Mouse (Mus musculus): ENCODE data around the gene Samd8. TPM values are rescaled to one million over a fixed set of nuclear protein-coding genes. Genes with fewer than 3 reads are reported as not detected.

The Samd8 gene
- total and polyA plus RNA-seq, 3 experiments = 5.4 to 9.5 (median 7.0) TPM

DNA sequence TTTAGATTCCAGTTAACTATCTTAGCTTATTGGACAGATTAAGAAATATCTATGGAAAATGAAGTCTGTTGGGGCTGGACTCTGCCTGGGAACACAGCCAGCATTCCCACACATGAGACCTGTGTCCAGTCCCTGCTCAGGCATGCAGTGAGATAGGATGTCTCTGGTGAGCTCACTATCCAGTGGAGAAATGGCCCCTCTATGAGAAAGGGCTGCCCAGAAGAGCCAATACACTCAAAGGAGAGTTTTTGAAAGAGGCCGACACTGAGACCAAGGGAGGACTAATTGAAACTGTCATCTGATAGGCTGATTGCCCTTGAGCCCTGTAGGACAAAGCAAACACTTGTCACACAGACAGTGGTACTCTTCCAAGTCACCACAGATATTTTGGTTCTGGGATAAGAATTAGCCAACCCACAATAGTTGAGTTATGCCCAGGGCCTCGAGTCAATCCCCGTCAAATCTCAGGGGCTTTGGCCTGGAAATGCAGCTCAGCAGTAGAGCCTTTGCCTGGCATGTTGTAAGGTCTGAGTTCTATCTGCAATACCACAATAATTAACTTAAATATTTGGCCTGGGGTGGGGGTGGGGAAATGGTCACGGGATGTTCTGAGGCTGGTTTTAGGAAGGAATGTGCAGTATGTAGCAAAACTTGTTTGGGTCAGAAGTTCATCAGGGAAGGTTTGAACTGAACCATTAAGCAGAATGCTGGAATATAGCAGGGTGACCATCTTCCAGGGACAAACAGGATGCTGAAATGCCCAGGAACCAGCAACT is 29.7 kb upstream of the Samd8 start:
- no peak for DNase-seq (ENCODE audit: extremely low read depth)
- in situ Hi-C loops (cut with MboI; ENCODE audit: low pct_ligation_motif_present, low pct_unique_long_range_greater_than_20kb, low sequenced_read_pairs) (no loop called here), dilution Hi-C loops (cut with MboI; ENCODE audit: extremely low pct_ligation_motif_present, extremely low pct_unique_long_range_greater_than_20kb, low sequenced_read_pairs) (no loop called here)
- TF ChIP-seq HCFC1 (IDR thresholded peaks at IDR 0.05; ENCODE audit: low read depth, low read length) (no peak), MXI1 (IDR thresholded peaks at IDR 0.05; ENCODE audit: low read depth, low read length) (no peak), MYC (IDR thresholded peaks at IDR 0.05; ENCODE audit: low read depth, low read length) (no peak)
- H3K4me2 ChIP-seq (ENCODE audit: insufficient read depth, low read depth, poor library complexity, severe bottlenecking) = no peak overlapping the region
- no peaks in the 10 kb centered on the region; a peak in 1 of 4 replicates for H3K4me1 ChIP-seq (ENCODE audit: control insufficient read depth in 1 of 2, insufficient read depth in 2 of 2)
- H3K27ac ChIP-seq (ENCODE audit: insufficient read depth, low read depth) = no peak overlapping the region
- no peaks in the 10 kb centered on the region for H3K9me3 ChIP-seq (replicated peaks; ENCODE audit: low read length)
- H3K36me3 ChIP-seq (replicated peaks in 1 of 2; ENCODE audit: control insufficient read depth in 1 of 2, insufficient read depth in 1 of 2, low read length in 1 of 2) = no peaks in the 10 kb centered on the region
- H3K9ac ChIP-seq (ENCODE audit: insufficient read depth, low read depth) = no peak overlapping the region
- no peaks in the 10 kb centered on the region for H3K27me3 ChIP-seq (replicated peaks)
- H3K4me3 ChIP-seq (replicated peaks in 1 of 3; ENCODE audit: low read depth in 2 of 3, low read length in 2 of 3, poor library complexity in 1 of 3) = no peak overlapping the region
- no peaks in the 10 kb centered on the region for H3K79me2 ChIP-seq (replicated peaks; ENCODE audit: control insufficient read depth, extremely low read depth, insufficient read depth, poor library complexity, severe bottlenecking)

DNA sequence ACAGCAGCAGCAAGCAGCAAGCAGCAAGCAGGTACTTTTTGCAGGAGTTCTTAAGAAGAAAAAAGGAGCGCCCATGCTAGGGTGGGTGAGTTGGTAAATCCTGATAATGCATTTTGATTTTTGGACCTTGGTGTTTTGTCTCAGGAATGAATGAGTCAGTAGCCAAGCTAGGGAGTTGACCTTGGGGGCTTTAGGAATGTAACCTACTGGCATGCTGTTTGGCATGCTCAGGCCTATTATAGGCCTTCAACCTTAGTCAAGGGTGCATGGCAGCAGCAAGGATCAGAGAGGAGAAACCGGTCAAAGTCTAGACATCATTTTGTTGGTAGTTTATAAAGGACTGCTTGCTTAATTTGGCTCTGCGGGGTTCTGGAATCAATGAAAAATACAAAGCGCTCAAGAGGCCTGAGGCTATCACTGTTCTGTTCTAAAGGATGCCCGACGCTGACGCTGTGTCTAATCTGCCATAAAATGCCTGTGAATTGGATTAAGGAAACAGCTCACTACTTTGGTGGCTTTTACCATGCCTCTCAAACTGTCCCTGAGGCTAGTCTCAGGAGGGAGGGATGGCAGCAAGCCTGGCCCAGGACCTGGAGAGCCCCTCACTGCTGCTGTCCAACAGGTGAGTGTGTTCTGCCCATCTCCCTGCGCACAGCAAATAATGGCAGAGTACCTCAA is 28.2 kb upstream of the Samd8 start:
- in situ Hi-C loops (cut with MboI; ENCODE audit: low pct_ligation_motif_present, low pct_unique_long_range_greater_than_20kb, low sequenced_read_pairs) = no loop called here

More for the DNA sequence above, 28.2 kb upstream of the Samd8 start:
- Histone ChIP-seq H3K27ac (ENCODE audit: insufficient read depth, low read depth) (no peak overlapping the region), H3K9me3 (replicated peaks; ENCODE audit: low read length) (no peaks in the 10 kb centered on the region), H3K4me1 (ENCODE audit: control insufficient read depth in 1 of 2, insufficient read depth in 2 of 2) (no peaks in the 10 kb centered on the region; a peak in 1 of 4 replicates), H3K27me3 (replicated peaks) (no peaks in the 10 kb centered on the region), H3K4me2 (ENCODE audit: insufficient read depth, low read depth, poor library complexity, severe bottlenecking) (no peak overlapping the region), H3K9ac (ENCODE audit: insufficient read depth, low read depth) (no peak overlapping the region), H3K4me3 (replicated peaks in 1 of 3; ENCODE audit: low read depth in 2 of 3, low read length in 2 of 3, poor library complexity in 1 of 3) (no peak overlapping the region), H3K79me2 (replicated peaks; ENCODE audit: control insufficient read depth, extremely low read depth, insufficient read depth, poor library complexity, severe bottlenecking) (no peaks in the 10 kb centered on the region), H3K36me3 (replicated peaks in 1 of 2; ENCODE audit: control insufficient read depth in 1 of 2, insufficient read depth in 1 of 2, low read length in 1 of 2) (no peaks in the 10 kb centered on the region)
- TF ChIP-seq RAD21 (IDR thresholded peaks at IDR 0.05; ENCODE audit: low read depth, low read length) = no peak
- TF ChIP-seq E2F4 (IDR thresholded peaks at IDR 0.05; ENCODE audit: insufficient replicate concordance, low read depth, low read length) = no peak
- TF ChIP-seq SIN3A (IDR thresholded peaks at IDR 0.05; ENCODE audit: low read length) = no peak
- no peak for TF ChIP-seq CTCF (conservative IDR thresholded peaks at IDR 0.05 in 1 of 2, IDR thresholded peaks at IDR 0.05 in 1 of 2; ENCODE audit: low read depth in 2 of 2, low read length in 2 of 2)
- TF ChIP-seq BHLHE40 (IDR thresholded peaks at IDR 0.05; ENCODE audit: low read depth, low read length) = no peak
- TF ChIP-seq POLR2AphosphoS2 (IDR thresholded peaks at IDR 0.05; ENCODE audit: low read depth, low read length) = no peak
- no peak for TF ChIP-seq KAT2A (IDR thresholded peaks at IDR 0.05; ENCODE audit: insufficient replicate concordance, low read length)
- TF ChIP-seq JUND (conservative IDR thresholded peaks at IDR 0.05; ENCODE audit: low read depth, low read length) = no peak
- TF ChIP-seq CHD2 (IDR thresholded peaks at IDR 0.05; ENCODE audit: low read length) = no peak
- no peak for TF ChIP-seq JUN (IDR thresholded peaks at IDR 0.05; ENCODE audit: insufficient read depth, low read depth, low read length)
- TF ChIP-seq MEF2A (IDR thresholded peaks at IDR 0.05; ENCODE audit: borderline replicate concordance, low read depth, low read length) = no peak
- TF ChIP-seq HCFC1 (IDR thresholded peaks at IDR 0.05; ENCODE audit: low read depth, low read length) = no peak
- no peak for TF ChIP-seq RCOR1 (conservative IDR thresholded peaks at IDR 0.05; ENCODE audit: low read depth, low read length)
- no peak for TF ChIP-seq USF2 (conservative IDR thresholded peaks at IDR 0.05; ENCODE audit: low read depth, low read length)
- TF ChIP-seq EP300 (IDR thresholded peaks at IDR 0.05; ENCODE audit: low read length) = no peak
- TF ChIP-seq ZMIZ1 (IDR thresholded peaks at IDR 0.05; ENCODE audit: low read depth, low read length) = no peak
- TF ChIP-seq UBTF (IDR thresholded peaks at IDR 0.05; ENCODE audit: low read depth, low read length) = no peak
- TF ChIP-seq SMC3 (IDR thresholded peaks at IDR 0.05; ENCODE audit: low read depth, low read length) = no peak
- no peak for TF ChIP-seq GABPA (IDR thresholded peaks at IDR 0.05; ENCODE audit: insufficient replicate concordance, low read depth, low read length)
- TF ChIP-seq USF1 (IDR thresholded peaks at IDR 0.05; ENCODE audit: low read depth, low read length) = no peak
- dilution Hi-C loops (cut with MboI; ENCODE audit: extremely low pct_ligation_motif_present, extremely low pct_unique_long_range_greater_than_20kb, low sequenced_read_pairs) = no loop called here
- DNase-seq (ENCODE audit: extremely low read depth) = no peak
